Mouse (Mus musculus) urinary bladder, adult 18-20 months (tissue): ENCODE results near the gene Arf3.
A peak's percentile ranks its signal among the peaks of the same experiment; 100 is the strongest.

ENCODE experiments used
- DNase-seq, 2 experiments: peaks; one replicate each; pipeline ENCODE4 v3.0.0; 2022; ENCODE audit warnings: low spot score in 2 of 2, mixed read lengths in 2 of 2

Gene Arf3

DNA sequence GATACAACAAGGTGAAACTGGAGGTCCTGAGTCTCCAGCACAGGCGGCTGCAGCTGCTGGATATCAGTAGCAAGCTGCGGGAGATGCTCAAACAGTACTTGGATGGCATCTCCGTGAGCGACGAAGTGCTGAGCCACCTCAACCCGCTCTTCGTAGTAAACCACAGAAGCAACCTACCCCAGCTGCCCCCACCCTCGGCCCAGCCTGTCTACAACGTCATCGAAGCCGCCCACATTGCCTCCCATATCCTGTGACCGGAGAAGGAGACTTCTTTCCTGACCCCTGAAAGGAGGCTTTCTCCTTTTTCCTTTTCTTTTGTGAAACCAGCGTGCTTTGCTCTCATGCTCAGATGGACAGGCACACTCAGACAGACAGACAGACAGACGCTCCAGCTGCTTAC lies 40.2 kb downstream of the Arf3 start:
- no peak for DNase-seq

DNA sequence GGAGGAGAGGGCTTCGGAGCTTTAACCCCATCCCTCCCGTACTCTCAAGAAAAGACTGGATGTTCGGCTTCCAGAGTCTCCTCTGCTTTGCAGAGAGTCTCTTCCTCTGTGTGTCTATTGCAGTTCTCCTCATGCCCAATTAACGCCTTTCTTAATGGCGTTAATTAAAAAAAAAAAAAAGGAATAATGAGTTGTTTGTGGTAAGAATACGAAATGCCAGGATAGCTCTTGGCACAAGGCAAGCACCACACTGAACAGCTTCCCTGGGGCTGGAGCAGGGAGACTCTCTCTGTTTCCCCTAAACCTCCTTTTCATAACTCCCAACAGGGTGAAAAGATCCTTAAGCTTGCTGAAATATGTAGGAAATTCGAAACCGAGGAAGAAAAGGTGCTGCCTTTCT lies 40.8 kb downstream of the Arf3 start:
- no peak for DNase-seq

DNA sequence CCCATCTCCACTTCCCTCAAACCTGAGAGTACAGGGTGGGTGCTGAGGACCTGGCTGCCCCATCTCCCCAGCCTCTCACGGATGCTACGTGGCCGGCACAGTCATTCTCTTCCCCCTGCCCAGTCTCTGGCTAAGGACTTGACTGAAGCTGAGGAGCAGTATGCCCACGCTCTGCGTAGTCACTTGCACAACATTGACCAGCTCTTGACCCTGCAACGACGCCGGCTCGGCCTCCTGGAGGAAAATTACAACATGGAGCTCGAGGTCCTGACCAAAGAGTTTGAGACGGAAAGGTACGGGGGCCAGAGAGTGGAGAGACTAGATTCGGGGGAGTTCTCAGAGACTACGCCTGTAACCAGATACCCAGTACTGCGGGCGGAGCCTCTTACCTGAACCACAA lies 45.7 kb downstream of the Arf3 start:
- DNase-seq, result no peak

DNA sequence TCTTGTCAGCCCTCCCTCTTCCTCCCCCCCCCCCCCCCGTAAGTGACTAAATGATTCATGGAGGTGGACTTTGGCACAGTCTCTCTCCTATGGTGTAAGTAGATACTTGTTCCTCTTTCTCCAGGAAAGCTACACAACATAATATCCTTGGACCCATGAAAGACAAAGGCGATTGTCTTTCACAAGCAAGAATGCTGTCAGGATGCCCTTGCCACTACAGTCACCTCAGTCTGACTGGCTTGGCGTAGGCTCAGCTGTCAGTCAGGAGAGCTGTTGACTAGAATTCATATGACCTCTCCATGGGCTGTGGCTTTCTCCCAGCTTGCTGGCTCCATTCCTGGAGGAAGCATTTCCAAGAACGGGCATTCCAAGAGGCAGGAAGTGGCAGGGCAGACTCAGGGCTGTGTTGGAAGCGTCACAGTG lies 48.8 kb downstream of the Arf3 start:
- DNase-seq, result no peak

DNA sequence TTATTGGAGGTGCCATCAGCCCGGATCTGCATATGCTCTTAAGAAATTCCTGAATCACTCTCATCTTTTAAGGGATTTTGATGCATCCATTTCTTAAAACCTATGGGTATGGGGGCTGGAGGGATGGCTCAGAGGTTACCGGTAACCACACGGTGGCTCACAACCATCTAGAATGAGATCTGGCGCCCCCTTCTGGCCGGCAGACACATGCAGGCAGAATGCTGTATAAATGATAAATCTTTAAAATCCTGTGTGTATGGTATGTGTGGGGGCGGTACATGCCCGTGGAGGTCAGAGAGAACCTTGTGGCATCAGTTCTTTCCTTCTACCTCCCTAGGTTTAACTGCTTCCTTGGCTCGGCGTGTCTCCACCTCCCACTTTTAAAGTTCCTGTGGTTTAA lies 52.6 kb downstream of the Arf3 start:
- DNase-seq, result peak; percentile 33 to 44

DNA sequence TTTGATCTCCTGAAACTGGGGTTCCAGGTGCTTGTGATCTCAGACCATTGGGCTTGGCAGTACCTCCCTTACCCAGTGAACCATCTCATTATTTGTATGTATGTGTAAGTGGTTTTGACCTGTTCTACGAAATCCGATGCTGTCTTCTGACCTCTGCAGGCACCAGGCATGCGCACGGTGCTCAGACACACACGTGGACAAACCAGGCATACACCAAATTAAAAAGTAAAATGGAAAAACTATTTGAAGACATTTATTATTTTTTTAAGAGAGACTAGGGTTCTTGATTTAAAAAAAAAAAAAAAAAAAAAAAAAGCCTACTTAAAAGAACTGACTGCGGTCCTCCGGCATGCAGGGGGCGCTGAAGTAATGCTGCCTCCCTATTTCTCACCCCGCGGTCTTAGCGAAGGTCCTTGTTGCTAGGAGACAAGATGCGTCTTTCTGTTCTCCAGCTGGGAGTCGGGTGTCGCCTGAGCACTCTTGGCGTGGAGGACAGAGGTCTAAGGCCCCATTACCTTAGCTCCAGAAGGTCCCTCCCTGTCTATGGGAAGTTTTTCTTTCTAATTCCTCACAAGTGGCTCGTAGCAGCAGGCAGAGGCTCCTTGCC lies 55.1 kb downstream of the Arf3 start, which contains the start of gene Ccdc65:
Ccdc65 (plus strand) TSS at position 442 of the 607 bp plus-strand sequence.
- peak; percentile 76 to 78 for DNase-seq

DNA sequence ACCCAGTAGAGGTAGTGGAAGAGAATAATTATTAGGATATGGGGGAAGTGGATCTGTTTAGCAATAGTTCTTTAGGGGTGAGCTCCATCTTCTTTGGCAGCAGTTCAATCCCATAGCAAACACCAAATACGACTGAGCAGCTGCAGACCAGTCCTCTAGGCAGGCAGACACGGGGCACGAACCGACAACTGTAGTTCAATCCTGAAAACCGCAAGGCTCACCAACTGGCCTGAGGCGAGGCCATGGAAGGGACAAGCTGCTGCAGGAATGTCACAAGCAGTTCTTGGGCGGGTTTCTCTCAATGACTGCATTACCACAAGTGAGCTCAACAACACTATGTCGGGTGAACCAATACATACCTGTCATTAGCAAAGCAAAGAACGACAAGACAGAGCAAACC lies 58.7 kb downstream of the Arf3 start:
- DNase-seq, result no peak

DNA sequence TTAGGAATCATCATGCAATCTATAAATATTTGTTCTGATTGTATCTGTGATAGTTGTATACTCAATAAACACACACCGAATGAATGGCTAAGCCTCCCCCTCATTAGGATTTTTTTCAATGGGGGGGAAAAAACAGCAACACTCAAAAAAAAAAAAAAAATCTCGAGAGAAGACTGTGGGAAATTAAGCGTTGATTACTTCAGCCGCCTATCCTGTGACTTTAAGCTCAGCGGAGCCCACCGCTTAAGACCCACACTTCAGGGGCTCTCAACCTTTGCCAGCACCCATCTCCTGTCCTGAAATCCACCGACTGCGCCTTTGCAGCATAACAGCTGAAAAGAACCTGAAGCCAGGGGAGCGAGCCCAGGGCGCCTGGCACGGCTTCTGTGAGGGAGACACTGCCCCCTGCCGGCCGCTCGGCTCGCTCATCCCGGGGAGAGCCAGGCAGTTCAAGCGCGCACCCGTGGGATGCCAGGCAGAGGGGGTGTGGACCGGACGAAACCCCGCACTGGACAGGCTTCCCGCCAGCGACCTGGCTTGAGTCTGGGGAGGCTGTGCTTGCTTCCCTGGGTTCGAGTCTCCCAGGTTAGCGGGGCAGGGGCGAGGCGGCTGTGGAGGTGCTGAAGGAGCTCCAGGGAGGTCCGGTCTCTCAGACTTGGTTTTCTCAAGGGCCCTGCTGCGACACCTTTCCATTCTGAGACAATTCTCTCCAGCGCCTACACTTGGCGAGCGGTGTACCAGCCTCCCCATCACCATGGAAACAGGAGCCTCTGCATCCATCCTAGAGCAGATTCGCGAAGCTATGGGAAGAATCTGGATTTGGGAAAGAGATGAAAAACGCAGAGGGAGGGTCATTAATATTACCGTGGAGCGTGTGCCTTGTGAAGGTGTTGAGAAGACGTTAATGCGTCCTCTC lies 63.6 kb downstream of the Arf3 start:
- peak; percentile 70 to 80 for DNase-seq

DNA sequence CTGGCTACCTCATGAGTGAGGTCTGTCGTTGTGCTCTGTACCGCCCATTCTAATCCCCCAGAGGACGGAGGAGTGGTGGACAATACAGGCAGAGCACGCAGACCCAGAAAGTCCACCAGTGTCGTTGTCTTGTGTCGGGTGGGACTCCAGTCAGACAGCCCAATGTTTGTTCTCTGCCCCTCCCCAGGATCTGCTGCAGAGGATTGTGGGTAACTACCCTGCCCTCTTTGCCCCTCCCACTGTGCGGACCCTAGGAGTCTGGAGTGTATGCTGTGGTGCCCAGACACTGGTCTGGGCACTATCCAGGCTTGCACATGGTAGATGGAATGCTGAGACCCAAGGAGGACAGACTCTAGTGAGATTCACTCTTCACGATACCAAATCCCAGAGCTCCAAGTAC lies 66.8 kb downstream of the Arf3 start:
- DNase-seq, result no peak

DNA sequence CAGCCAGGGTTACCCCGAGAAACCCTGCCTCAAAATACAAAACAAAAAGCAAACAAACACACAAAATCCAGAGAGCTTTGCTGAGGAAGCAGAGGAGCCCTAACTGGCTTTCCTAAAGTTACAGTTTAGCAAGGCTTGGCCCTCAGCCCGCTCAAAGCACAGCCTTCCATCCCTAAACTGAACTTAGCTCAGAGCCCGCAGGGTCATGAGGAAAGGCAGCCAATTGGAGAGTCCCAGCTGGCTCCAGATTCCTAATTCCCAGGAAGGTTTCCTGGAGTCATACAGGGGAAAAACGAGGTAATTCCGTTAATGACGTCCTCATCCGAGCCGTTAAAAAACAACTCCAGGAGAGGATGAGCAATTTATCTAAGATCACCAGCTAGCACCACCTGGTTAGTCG lies 67.3 kb downstream of the Arf3 start:
- DNase-seq, result no peak

DNA sequence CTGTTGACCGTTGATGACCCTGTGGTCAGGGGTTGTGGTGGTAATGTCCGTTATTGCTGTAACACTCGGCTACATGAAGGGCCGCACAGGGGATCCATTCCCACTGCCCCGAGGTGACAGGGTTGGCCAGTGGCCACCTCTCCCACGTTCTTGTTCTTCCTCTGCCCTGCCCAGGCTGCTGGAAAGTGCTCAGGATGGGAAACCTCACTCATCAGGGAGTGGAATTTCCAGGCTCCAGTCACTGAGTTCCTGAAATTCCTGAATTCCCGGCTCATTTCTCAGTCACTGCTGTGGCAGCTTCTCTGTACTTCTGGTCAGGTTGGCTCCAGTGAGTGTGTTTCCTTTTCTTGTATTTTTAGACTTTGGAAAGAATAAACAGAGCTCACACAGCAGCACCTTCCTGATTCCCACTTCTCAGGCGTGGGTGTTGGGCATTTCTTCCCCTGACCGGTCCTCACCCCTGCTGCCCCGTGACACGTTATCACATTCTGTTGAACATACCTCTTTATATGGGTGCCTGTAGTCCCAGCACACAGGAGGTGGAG lies 70.8 kb downstream of the Arf3 start:
- no peak for DNase-seq

DNA sequence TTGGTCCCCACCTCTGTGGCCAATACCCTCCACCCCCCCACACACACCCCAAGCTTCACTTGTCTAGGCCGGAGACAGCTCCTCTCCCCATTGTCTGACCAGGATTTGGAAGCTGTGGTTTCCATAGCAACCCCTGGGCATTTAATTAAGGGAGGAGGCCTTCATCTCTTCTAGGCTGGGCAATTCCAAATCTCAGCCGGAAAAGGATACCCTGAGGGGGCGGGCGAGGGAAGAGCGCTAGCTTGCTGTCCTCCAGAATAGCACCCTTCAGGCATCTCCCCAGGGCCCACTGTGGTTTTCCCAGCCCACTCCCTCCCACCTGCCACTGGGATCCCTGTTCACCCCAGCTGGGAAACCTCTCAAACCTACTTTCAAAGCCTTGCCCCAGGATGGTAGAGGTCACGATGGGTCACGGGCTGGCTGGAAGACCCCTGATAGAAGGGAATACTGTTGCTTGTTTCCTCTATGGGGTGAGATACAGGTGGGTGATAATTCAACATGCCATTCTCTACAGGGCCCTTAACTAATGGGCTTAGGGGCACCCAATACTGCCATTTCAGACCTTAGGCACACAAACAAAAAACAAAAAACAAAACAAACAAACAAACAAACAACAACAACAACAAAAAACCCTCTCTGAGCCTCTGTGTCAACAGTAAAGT lies 71.4 kb downstream of the Arf3 start:
- DNase-seq, result no peak

DNA sequence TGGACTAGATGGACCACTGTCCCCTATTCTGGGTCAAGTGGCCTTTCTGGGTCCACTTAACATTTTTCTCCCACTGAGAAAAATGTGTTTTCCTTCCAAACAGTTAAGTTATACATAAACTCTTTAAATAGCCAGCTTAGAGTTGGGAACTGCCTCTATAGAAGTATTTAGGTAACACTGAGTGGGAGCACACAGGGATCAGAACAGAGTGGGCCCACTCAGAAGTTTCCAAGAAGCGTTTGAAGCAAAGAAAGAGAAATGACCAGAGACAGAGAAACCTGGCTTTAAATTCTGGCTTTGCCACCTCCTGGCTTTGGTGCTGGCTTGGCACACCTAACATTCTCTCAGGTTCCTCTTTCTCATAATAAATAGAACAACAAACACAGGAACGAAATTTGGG lies 73.3 kb downstream of the Arf3 start:
- DNase-seq, result no peak
